ENCODE assay signal across 25 mouse cellular contexts in genomic region chr19:14578698-14579097, GRCm38 (mm10). TPM values are rescaled to one million over a fixed set of nuclear protein-coding genes. Genes with fewer than 3 reads are reported as not detected.
DNase-seq lines count a peak whose midpoint lies in the region; ATAC-seq and TF ChIP-seq lines count a peak whose summit lies in the region.
"Had no signal": no experiment of that assay in that cellular context is flagged by ENCODE, and none has a peak within 500 bp of the region (broad histone marks: within the 10 kb centered on the region; RNA-seq: fewer than 3 reads in every experiment).

No protein-coding gene starts in this region.

- H3K4me2 ChIP-seq in liver, embryonic 12.5 days: no peak overlapping the region
- H3K4me2 ChIP-seq in liver, postnatal 0 days (ENCODE audit: low read depth, low read length): no peak overlapping the region
- H3K4me2 ChIP-seq in myocyte (ENCODE audit: low read depth): peak overlapping the region; percentile 24
- H3K4me2 ChIP-seq: forebrain, embryonic 12.5 days; forebrain, embryonic 15.5 days; hindbrain, embryonic 13.5 days; intestine, embryonic 15.5 days had no signal

- ATAC-seq in liver, embryonic 12.5 days: no peak
- no peak for ATAC-seq in liver, postnatal 0 days
- peak; percentile 85 for ATAC-seq in common myeloid progenitor, adult 5-6 weeks (replicated peaks; ENCODE audit: low read depth, poor library complexity, severe bottlenecking)
- peak; percentile 75 for ATAC-seq in granulocyte monocyte progenitor cell, adult 5-6 weeks (replicated peaks; ENCODE audit: poor library complexity, severe bottlenecking)
- ATAC-seq: CD4-positive, CD25-positive, alpha-beta regulatory T cell, adult 4 months; forebrain, embryonic 15.5 days; hindbrain, embryonic 16.5 days; intestine, embryonic 15.5 days had no signal

- H3K36me3 ChIP-seq in liver, embryonic 12.5 days: peaks cover 9% of the 10 kb centered on the region; the same call in 1 of the 2 replicates
- no peaks in the 10 kb centered on the region; the same call in 1 of the 2 replicates for H3K36me3 ChIP-seq in liver, postnatal 0 days (replicated peaks; ENCODE audit: insufficient read depth, low read length)
- H3K36me3 ChIP-seq in myocyte (ENCODE audit: control insufficient read depth, insufficient read depth): no peaks in the 10 kb centered on the region

- 0 out of 2 replicates have a peak overlapping the region, but pooled peaks have one; percentile 5 for H3K27ac ChIP-seq in liver, embryonic 12.5 days
- H3K27ac ChIP-seq in liver, postnatal 0 days (ENCODE audit: low read depth): no peak overlapping the region
- H3K27ac ChIP-seq: forebrain, embryonic 12.5 days; forebrain, embryonic 15.5 days; heart, adult 2 months; heart, embryonic 10.5 days; hindbrain, embryonic 10.5 days; hindbrain, embryonic 13.5 days; intestine, embryonic 15.5 days had no signal

- H3ac ChIP-seq in myocyte (ENCODE audit: control insufficient read depth, insufficient read length): no peak overlapping the region

- no peaks in the 10 kb centered on the region for H3K27me3 ChIP-seq in liver, embryonic 12.5 days (replicated peaks)
- H3K27me3 ChIP-seq in liver, postnatal 0 days (ENCODE audit: insufficient read depth, low read length): no peaks in the 10 kb centered on the region
- H3K27me3 ChIP-seq in myocyte (ENCODE audit: control insufficient read depth, insufficient read depth, insufficient read length): no peaks in the 10 kb centered on the region
- H3K27me3 ChIP-seq: forebrain, embryonic 12.5 days; forebrain, embryonic 15.5 days; hindbrain, embryonic 13.5 days; intestine, embryonic 15.5 days had no signal

- H3K9ac ChIP-seq in liver, embryonic 12.5 days: no peak overlapping the region
- H3K9ac ChIP-seq in liver, postnatal 0 days (replicated peaks): no peak overlapping the region
- H3K9ac ChIP-seq: forebrain, embryonic 12.5 days; forebrain, embryonic 15.5 days; hindbrain, embryonic 13.5 days; intestine, embryonic 15.5 days had no signal

- peaks cover 41% of the 10 kb centered on the region for H3K4me1 ChIP-seq in liver, embryonic 12.5 days
- peaks cover 7% of the 10 kb centered on the region for H3K4me1 ChIP-seq in liver, postnatal 0 days (ENCODE audit: insufficient read depth)
- H3K4me1 ChIP-seq: heart, embryonic 10.5 days; hindbrain, embryonic 13.5 days; intestine, embryonic 15.5 days had no signal

- H3K79me2 ChIP-seq in myocyte (ENCODE audit: control insufficient read depth, insufficient read depth): no peaks in the 10 kb centered on the region

- H3K9me3 ChIP-seq in liver, embryonic 12.5 days (replicated peaks): no peaks in the 10 kb centered on the region
- no peaks in the 10 kb centered on the region for H3K9me3 ChIP-seq in liver, postnatal 0 days (ENCODE audit: low read length)
- H3K9me3 ChIP-seq: forebrain, embryonic 12.5 days; forebrain, embryonic 15.5 days; heart, embryonic 10.5 days; hindbrain, embryonic 10.5 days; hindbrain, embryonic 13.5 days; intestine, embryonic 15.5 days had no signal

- TF ChIP-seq CTCF in liver, postnatal 0 days (IDR thresholded peaks at IDR 0.05; ENCODE audit: low read depth): no peak

- TF ChIP-seq POLR2A in myocyte (IDR thresholded peaks at IDR 0.05; ENCODE audit: insufficient read length, low read depth): no peak

- 62% methylated on average over 5 of the region's 5 CpGs for WGBS in liver, embryonic 12.5 days (ENCODE audit: insufficient replicate concordance)
- 67% methylated on average over 5 of the region's 5 CpGs for WGBS in liver, postnatal 0 days (ENCODE audit: insufficient replicate concordance)

- no peak for DNase-seq in liver, postnatal 0 days
- DNase-seq in cerebellum, adult 11-12 months: no peak
- DNase-seq in gastrocnemius, postnatal 25 days: no peak
- DNase-seq in gastrocnemius, adult 8-10 months (ENCODE audit: low spot score in 2 of 2): no peak
- DNase-seq: adrenal gland, postnatal 10 days; adrenal gland, postnatal 36 days; cerebellum, adult 2 months; cerebellum, adult 9-11 months; cerebellum, postnatal 25 days; embryo, embryonic 11 days; gastrocnemius, postnatal 14 days; heart, adult 2 months; kidney, adult 18-20 months had no signal

- no peak overlapping the region for H3K4me3 ChIP-seq in liver, embryonic 12.5 days
- no peak overlapping the region for H3K4me3 ChIP-seq in liver, postnatal 0 days (ENCODE audit: low read depth, low read length)
- H3K4me3 ChIP-seq in myocyte: no peak overlapping the region
- H3K4me3 ChIP-seq: forebrain, embryonic 12.5 days; forebrain, embryonic 15.5 days; heart, adult 2 months; heart, embryonic 10.5 days; hindbrain, embryonic 10.5 days; hindbrain, embryonic 13.5 days; intestine, embryonic 15.5 days had no signal

- TF ChIP-seq EP300 in liver, postnatal 0 days (IDR thresholded peaks at IDR 0.05; ENCODE audit: low read depth): no peak

TF ChIP-seq in myocyte, 11 proteins besides CTCF, POLR2A, EP300 and RAD21:
- peak; percentile 66 for TF ChIP-seq SRF (IDR thresholded peaks at IDR 0.05; ENCODE audit: control insufficient read depth, insufficient read length, low read depth)
- no peak for TF ChIP-seq MYOG (IDR thresholded peaks at IDR 0.05; ENCODE audit: control insufficient read depth in 1 of 3, insufficient read depth in 1 of 3, insufficient read length in 2 of 3, low read depth in 2 of 3)
- TF ChIP-seq E2F4 (IDR thresholded peaks at IDR 0.05; ENCODE audit: insufficient read depth): no peak
TF ChIP-seq in myocyte: peak in this region for 1.

RNA-seq across cellular contexts. Expression of gene Tle4, which starts 19.2 kb away (rescaled TPM):
- 9.4 and 9.7 TPM in 2 replicates for polyA plus RNA-seq in liver, embryonic 12.5 days (2016; fragmentation: Nextera tagmentation; extraction: Ambion mirVana)
- polyA plus RNA-seq in liver, postnatal 0 days (2015; fragmentation: Nextera tagmentation; extraction: Ambion mirVana): 3.0 and 3.1 TPM in 2 replicates
- 16.2 and 20.5 TPM in 2 replicates for total RNA-seq in common myeloid progenitor, adult 5-6 weeks (2017)
- total RNA-seq in granulocyte monocyte progenitor cell, adult 5-6 weeks (2014; fragmentation: Nextera tagmentation): 23.0 and 25.1 TPM in 2 replicates
- total RNA-seq in granulocyte monocyte progenitor cell, adult 5-6 weeks (2017): 15.0 and 16.8 TPM in 2 replicates
- polyA plus RNA-seq in myocyte (2012; fragmentation: generic; extraction: Trizol): 0.76 TPM
- 10 to 100 TPM; 15.2 to 18.6 TPM for total RNA-seq in gastrocnemius, postnatal 25 days (2021)
- 10 to 100 TPM; 15.0 to 17.9 (median 16.5) TPM for total RNA-seq in gastrocnemius, adult 8-10 months (2022)

Comparison
In these comparisons a context has a peak if more than half of its experiments do, and no peak if none do; other contexts are left out.
1. ATAC-seq: peak in common myeloid progenitor, adult 5-6 weeks (single experiment) and granulocyte monocyte progenitor cell, adult 5-6 weeks (single experiment); none in liver, embryonic 12.5 days (single experiment) and liver, postnatal 0 days (single experiment).